Mouse (Mus musculus) limb, embryonic 10.5 days (tissue): Measurements from ENCODE around the gene Hdhd3. TPM values are rescaled to one million over a fixed set of nuclear protein-coding genes. Genes with fewer than 3 reads are reported as not detected.
A peak's percentile ranks its signal among the peaks of the same experiment; 100 is the strongest.

Experiments used
- DNase-seq: peaks from one replicate; pipeline ENCODE4 v3.0.0-alpha.2; 2017; ENCODE audit warnings: low spot score
- H3K27ac ChIP-seq: fragments of 300-500 bp; sonication (generic); 2 replicates; pipeline ENCODE4 v1.5.1; 2016; ENCODE audit warnings: mild to moderate bottlenecking
- H3K27me3 ChIP-seq: fragments of 300-500 bp; sonication (generic); 2 replicates; pipeline ENCODE4 v1.6.1; 2016; ENCODE audit warnings: low read depth, mild to moderate bottlenecking; ENCODE audit not compliant: poor library complexity, severe bottlenecking
- H3K36me3 ChIP-seq: fragments of 300-500 bp; sonication (generic); 2 replicates; pipeline ENCODE4 v1.6.1; 2016; ENCODE audit warnings: mild to moderate bottlenecking, moderate library complexity
- H3K4me1 ChIP-seq: fragments of 300-500 bp; sonication (generic); 2 replicates; pipeline ENCODE4 v1.6.1; 2016
- H3K4me3 ChIP-seq: fragments of 300-500 bp; sonication (generic); 2 replicates; pipeline ENCODE4 v1.5.1; 2016; ENCODE audit warnings: mild to moderate bottlenecking, moderate library complexity
- H3K9me3 ChIP-seq: fragments of 300-500 bp; sonication (generic); replicated peaks from 2 replicates; pipeline ENCODE4 v1.6.1; 2016; ENCODE audit warnings: mild to moderate bottlenecking
- WGBS: fragments of 180-500 bp; shearing (Covaris S2); methylation state at CpG from one replicate; pipeline ENCODE4 v1.1.7; 2016; 5-methylcytosine and 5-hydroxymethylcytosine counted together
- polyA plus RNA-seq: library from polyadenylated mRNA; unstranded; fragments of >200 nt; fragmentation: Nextera tagmentation; extraction: Ambion mirVana; gene quantifications from 2 replicates; pipeline ENCODE4 v1.2.1, GENCODE M21; 2016

Gene Hdhd3
- polyA plus RNA-seq, 1 experiment from 2014 or later, result 13.5 TPM

GRCm38 (mm10) chr4:62519122-62519848 lies 16.0 kb upstream of the Hdhd3 start:
- H3K27me3 ChIP-seq, result no peaks in the 10 kb centered on the region
- peaks cover 51% of the 10 kb centered on the region for H3K4me1 ChIP-seq
- H3K9me3 ChIP-seq, result no peaks in the 10 kb centered on the region
- 3% methylated on average over 26 of the region's 26 CpGs for WGBS
- peak overlapping the region; percentile 72 for H3K4me3 ChIP-seq
- H3K36me3 ChIP-seq, result peaks cover 23% of the 10 kb centered on the region
- peak overlapping the region; percentile 88 for H3K27ac ChIP-seq
- DNase-seq, result peak; percentile 37

GRCm38 (mm10) chr4:62518416-62519121 lies 15.3 kb upstream of the Hdhd3 start:
- DNase-seq, result no peak
- H3K36me3 ChIP-seq, result peaks cover 25% of the 10 kb centered on the region

DNA sequence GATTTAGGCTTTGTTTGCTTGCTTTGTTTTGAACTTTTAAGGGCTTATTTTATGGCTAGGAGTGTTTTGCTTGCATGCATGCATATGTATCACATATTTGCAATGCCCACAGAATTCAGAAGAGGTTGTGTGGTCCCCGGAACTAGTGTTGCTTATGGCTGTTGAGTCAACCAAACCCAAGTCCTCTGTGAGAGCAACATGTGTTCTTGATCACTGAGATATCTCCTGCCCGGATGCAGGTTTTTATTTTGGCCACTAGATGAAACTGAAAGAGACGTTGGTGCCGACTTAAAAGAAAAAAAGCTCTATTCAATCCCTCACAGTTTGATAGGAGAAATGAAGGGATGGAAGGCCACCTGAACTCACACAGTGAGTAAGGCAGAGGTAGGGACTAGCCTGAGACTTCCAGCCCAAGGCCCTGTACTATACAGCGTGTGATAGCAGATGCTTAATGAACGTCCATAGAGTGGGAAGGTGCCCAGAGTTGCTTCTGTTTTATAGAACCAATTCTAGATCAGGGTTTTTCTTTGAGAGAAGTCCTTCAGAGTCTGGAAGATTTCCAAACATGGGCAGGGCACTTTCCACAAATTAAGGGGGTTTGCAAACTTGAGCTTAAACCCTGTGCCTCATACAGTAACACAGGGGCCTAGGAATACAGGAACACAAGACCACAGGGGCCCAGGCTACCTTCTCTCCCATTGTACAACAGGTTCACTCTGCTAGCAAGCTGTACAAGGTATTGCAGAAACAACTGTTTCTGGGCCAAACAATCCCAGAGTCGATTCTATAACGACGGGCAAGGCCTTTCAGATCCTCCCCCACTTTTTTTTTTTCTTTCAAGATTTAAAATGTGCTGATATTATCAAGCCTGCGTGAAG lies 14.5 kb upstream of the Hdhd3 start:
- Histone ChIP-seq H3K4me3 (peak overlapping the region; percentile 72; the same call in 1 of the 2 replicates), H3K27me3 (no peaks in the 10 kb centered on the region), H3K27ac (no peak overlapping the region; the same call in 1 of the 2 replicates), H3K36me3 (peaks cover 25% of the 10 kb centered on the region), H3K9me3 (no peaks in the 10 kb centered on the region), H3K4me1 (peaks cover 41% of the 10 kb centered on the region)
- DNase-seq, result no peak
- WGBS, result 76% methylated on average over 10 of the region's 10 CpGs

More at GRCm38 (mm10) chr4:62518416-62519121, 15.3 kb upstream of the Hdhd3 start:
- Histone ChIP-seq H3K4me1 (peaks cover 44% of the 10 kb centered on the region), H3K4me3 (peak overlapping the region; percentile 72), H3K27ac (peak overlapping the region; percentile 88; the same call in 1 of the 2 replicates), H3K27me3 (no peaks in the 10 kb centered on the region), H3K9me3 (no peaks in the 10 kb centered on the region)
- WGBS, result 50% methylated on average over 13 of the region's 13 CpGs

- Histone ChIP-seq H3K4me3 (no peak overlapping the region), H3K27ac (no peak overlapping the region), H3K36me3 (peaks cover 25% of the 10 kb centered on the region), H3K27me3 (no peaks in the 10 kb centered on the region), H3K4me1 (peaks cover 41% of the 10 kb centered on the region), H3K9me3 (no peaks in the 10 kb centered on the region)
- 92% methylated on average over 8 of the region's 8 CpGs for WGBS
- no peak for DNase-seq
These were observed 13.8 kb upstream of the Hdhd3 start for GRCm38 (mm10) chr4:62517046-62517445.

- peaks cover 27% of the 10 kb centered on the region for H3K36me3 ChIP-seq
- peak overlapping the region; percentile 10; the same call in 1 of the 2 replicates for H3K4me3 ChIP-seq
- no peaks in the 10 kb centered on the region for H3K27me3 ChIP-seq
- H3K4me1 ChIP-seq, result peaks cover 41% of the 10 kb centered on the region
- 90% methylated on average over 1 of the region's 1 CpGs for WGBS
- 0 out of 2 replicates have a peak overlapping the region, but pooled peaks have one; percentile 34 for H3K27ac ChIP-seq
- H3K9me3 ChIP-seq, result no peaks in the 10 kb centered on the region
- DNase-seq, result no peak
These were observed 13.3 kb upstream of the Hdhd3 start for GRCm38 (mm10) chr4:62516579-62516978.

- Histone ChIP-seq H3K4me1 (peaks cover 41% of the 10 kb centered on the region), H3K4me3 (peak overlapping the region; percentile 13; the same call in 1 of the 2 replicates), H3K36me3 (peaks cover 32% of the 10 kb centered on the region), H3K27me3 (no peaks in the 10 kb centered on the region), H3K27ac (peak overlapping the region; percentile 59), H3K9me3 (no peaks in the 10 kb centered on the region)
- DNase-seq, result no peak
- WGBS, result 25% methylated on average over 2 of the region's 2 CpGs
These were observed 12.8 kb upstream of the Hdhd3 start for GRCm38 (mm10) chr4:62516079-62516478.

DNA sequence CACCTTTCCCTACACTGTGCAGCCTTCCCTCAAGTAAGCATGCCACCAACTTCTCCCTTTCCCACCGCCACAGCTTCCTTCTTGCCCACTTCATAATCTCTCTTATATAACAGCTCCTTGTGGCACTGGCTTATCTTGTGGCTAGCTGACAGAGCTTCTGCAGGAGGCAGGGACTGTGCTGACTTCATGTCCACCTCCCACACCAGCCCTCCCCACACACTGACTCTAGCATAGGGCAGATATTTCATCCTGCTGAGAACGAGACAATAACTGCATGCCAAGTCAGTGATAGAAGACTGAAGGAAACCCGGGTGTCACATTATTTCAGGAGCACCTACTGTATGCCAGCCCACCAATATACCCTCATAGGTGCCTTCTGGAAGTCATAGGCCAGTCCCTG lies 12.2 kb upstream of the Hdhd3 start:
- no peak for DNase-seq
- WGBS, result 84% methylated on average over 3 of the region's 3 CpGs
- peak overlapping the region; percentile 9; the same call in 1 of the 2 replicates for H3K4me3 ChIP-seq

DNA sequence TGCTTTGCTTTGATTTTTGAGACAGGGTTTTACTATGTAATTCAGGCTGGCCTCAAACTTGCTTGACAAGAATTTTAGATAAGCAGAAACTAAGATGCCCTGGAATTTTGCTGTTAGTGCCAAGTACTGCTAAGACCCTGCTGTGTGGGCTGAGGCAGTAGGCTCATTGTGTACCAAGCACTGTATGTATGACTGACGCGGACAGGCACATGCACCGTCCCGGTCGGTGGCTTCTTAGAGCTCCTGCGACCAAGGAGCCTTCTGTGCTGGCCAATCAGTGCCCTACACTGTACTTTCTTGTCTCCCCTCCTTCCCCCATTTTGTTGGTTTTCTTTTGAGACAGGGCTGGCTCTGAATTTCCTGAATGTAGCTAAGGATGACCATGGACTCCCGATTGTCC lies 11.7 kb upstream of the Hdhd3 start:
- H3K27ac ChIP-seq, result no peak overlapping the region
- WGBS, result 93% methylated on average over 7 of the region's 7 CpGs
- H3K36me3 ChIP-seq, result peaks cover 42% of the 10 kb centered on the region
- no peaks in the 10 kb centered on the region for H3K9me3 ChIP-seq
- no peak for DNase-seq
- peaks cover 37% of the 10 kb centered on the region for H3K4me1 ChIP-seq
- H3K4me3 ChIP-seq, result no peak overlapping the region
- no peaks in the 10 kb centered on the region for H3K27me3 ChIP-seq

More for the DNA sequence above, 12.2 kb upstream of the Hdhd3 start:
- H3K27ac ChIP-seq, result peak overlapping the region; percentile 59
- peaks cover 37% of the 10 kb centered on the region for H3K36me3 ChIP-seq
- H3K27me3 ChIP-seq, result no peaks in the 10 kb centered on the region
- peaks cover 40% of the 10 kb centered on the region for H3K4me1 ChIP-seq
- H3K9me3 ChIP-seq, result no peaks in the 10 kb centered on the region

DNA sequence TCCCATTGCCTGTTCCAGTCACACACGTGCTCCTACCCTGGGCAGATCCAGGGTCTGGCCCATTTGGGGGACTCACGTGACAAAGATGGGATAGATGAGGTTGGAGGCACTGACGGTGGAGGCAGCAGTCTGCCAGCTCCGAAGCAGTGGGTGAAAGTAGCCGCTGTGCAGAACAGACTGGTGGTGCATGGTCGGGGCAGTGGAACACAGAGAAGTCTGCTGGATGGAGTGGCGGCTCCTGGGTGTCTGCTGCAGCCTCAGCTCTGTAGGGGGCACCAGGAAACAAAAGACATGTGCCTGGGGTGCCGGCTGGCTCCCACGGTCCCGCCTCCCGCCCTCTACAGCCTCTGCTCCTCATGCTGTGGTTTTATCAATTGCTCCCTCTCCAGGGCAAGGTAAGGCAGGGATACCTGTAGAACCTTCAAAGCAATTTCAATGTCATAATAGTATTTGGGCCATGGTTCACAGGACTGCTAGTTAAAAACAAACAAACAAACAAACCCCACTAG lies 10.8 kb upstream of the Hdhd3 start:
- Histone ChIP-seq H3K27ac (no peak overlapping the region), H3K4me3 (no peak overlapping the region), H3K9me3 (no peaks in the 10 kb centered on the region), H3K27me3 (no peaks in the 10 kb centered on the region), H3K4me1 (peaks cover 35% of the 10 kb centered on the region), H3K36me3 (peaks cover 52% of the 10 kb centered on the region)
- no peak for DNase-seq
- 47% methylated on average over 11 of the region's 11 CpGs for WGBS

GRCm38 (mm10) chr4:62509946-62510345 lies 6.7 kb upstream of the Hdhd3 start:
- peaks cover 71% of the 10 kb centered on the region for H3K36me3 ChIP-seq
- no peak overlapping the region for H3K4me3 ChIP-seq
- no peak overlapping the region for H3K27ac ChIP-seq
- 93% methylated on average over 11 of the region's 11 CpGs for WGBS
- DNase-seq, result no peak
- no peaks in the 10 kb centered on the region for H3K4me1 ChIP-seq
- H3K9me3 ChIP-seq, result no peaks in the 10 kb centered on the region
- no peaks in the 10 kb centered on the region for H3K27me3 ChIP-seq

DNA sequence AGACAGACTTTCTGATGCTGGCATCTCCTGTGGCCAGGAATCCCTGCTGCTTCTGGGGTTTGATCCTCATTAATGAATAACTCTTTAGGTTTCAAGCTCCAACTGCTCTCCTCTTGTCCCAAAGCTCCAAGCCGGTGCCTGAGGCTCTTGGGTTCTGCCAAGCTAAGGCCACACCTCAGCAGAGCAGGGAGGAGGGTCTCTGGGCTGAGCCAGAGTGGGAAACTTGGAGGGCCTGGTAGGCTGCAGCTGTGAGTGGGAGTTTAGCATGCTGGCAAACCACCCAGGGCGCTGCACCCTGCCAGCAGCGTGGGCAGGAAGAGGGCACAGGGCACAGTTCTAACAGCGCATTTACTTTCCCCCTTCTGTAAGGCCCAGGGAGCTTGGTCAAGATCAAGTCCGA lies 5.6 kb upstream of the Hdhd3 start:
- Histone ChIP-seq H3K4me3 (no peak overlapping the region), H3K9me3 (no peaks in the 10 kb centered on the region), H3K36me3 (peaks cover 67% of the 10 kb centered on the region), H3K27me3 (no peaks in the 10 kb centered on the region), H3K4me1 (no peaks in the 10 kb centered on the region), H3K27ac (no peak overlapping the region)
- DNase-seq, result no peak
- WGBS, result 93% methylated on average over 5 of the region's 5 CpGs

GRCm38 (mm10) chr4:62506798-62507197 lies 3.5 kb upstream of the Hdhd3 start:
- 57% methylated on average over 2 of the region's 2 CpGs for WGBS
- no peak overlapping the region for H3K4me3 ChIP-seq
- H3K27me3 ChIP-seq, result no peaks in the 10 kb centered on the region
- no peaks in the 10 kb centered on the region for H3K9me3 ChIP-seq
- H3K36me3 ChIP-seq, result peaks cover 46% of the 10 kb centered on the region
- peaks cover 5% of the 10 kb centered on the region; the same call in 1 of the 2 replicates for H3K4me1 ChIP-seq
- H3K27ac ChIP-seq, result no peak overlapping the region
- DNase-seq, result no peak
